Mouse (Mus musculus): ENCODE results near the gene Snrpa.

DNA sequence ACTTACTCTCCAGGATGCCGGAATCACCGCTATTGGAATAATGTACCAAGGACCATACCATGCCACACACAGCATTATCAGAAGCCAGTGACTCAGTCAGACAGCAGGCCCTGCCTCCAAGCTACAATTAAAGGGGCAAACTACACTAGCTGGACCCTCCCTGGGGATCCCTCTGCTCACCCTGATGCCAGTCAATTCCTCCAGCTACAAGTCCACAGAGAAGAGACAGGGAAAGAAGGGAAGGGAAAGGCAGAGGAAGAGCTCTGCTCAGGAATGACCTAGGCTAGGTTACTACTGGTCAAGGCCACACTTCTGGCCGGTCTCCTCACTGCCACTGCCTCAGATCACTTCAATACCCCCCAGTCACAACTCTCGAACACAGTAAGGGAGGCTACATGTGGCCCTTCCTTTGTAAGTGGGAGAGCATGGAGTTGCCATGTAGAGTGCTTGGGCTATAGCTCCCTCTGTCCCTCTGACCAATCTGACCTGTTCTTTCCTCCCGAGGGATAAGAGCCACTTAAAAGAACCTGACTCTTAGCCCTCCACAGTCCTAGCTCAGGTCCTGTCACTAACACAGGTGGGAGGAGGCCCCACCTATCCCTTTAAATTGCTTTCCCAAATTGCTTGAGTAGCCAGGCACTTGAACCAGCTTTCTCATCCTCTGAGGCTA is 33.2 kb downstream of the Snrpa start:
- no peak for TF ChIP-seq CTCF (IDR thresholded peaks at IDR 0.05; ENCODE audit: borderline replicate concordance, insufficient read depth, low read depth, low read length)
- no peak for TF ChIP-seq POLR2A (IDR thresholded peaks at IDR 0.05; ENCODE audit: borderline replicate concordance, insufficient read depth, low read length)
